Mouse (Mus musculus): ENCODE results near the gene Nr5a2.

DNA sequence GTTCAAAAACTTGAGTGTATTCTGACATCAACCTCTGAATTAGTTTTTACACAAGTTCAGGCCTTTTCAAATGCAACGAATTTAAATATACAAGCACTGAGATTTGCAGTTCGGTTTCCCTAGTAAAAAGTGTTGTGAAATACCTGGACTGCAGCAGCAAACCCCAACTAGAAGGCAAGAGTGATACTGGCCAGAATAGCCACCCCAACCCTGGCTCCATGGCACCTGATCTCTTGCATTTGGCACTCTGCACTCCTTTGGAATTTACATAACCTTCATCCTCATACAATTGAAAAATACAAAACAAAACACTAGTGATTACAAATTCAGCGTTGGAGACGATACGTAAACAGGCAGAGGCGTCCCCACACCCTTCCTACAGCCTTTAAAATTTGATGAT lies 111.5 kb downstream of the Nr5a2 start:
- TF ChIP-seq E2F4 (IDR thresholded peaks at IDR 0.05; ENCODE audit: insufficient read depth) (no peak), POLR2A (IDR thresholded peaks at IDR 0.05; ENCODE audit: insufficient read length, low read depth) (no peak)

Measured in myocyte (in vitro differentiated cells).